Mouse (Mus musculus): ENCODE results near the gene Pced1b.

Gene Pced1b

DNA sequence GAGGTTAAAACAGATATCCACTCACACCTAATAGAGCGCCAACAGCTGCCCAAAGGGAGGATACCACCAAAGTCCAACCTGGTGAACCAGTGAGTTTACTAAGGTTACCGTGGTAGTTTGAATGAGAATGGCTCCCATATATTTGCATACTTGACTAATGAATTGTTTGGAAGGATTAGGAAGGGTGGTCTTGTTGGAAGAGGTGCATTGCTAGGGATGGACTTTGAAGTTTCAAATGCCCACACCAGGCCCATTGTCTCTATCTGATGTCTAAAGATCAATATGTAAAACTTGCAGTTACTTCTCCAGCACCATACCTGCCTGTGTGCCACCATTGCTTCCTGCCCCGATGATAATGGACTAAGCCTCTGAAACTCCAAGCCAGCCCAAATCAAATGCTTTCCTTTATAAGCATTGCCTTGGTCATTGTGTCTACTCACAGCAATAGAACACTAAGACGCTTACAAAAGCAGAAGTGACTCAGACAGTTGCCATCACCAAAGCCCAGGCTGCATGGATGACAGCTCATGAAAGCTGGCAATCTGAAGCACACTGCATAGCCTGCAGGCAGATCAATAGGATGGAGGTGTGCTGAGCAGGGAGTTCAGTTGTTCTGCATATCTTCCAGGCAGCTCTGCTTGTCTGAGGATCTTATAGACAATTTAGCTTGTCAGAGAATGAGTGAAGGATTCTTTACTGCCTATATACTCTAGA is 149.8 kb downstream of the Pced1b start:
- in situ Hi-C loops (cut with MseI, MboI), result no loop called here

DNA sequence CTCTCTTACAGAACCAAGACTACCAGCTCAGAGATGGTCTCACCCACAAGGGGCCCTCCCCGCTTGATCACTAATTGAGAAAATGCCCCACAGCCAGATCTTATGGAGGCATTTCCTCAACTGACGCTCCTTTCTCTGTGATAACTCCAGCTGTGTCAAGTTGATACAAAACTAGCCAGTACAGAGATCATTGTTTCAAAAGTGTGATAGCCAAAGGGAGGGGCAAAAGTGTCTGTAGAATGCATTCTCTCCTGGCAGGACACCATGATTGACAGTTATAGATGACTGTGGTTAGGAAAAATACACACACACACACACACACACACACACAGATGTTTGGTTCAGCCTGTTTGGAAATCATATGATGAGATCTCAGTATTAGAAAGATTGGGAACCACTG is 150.9 kb downstream of the Pced1b start:
- in situ Hi-C loops (cut with MseI, MboI), result no loop called here

DNA sequence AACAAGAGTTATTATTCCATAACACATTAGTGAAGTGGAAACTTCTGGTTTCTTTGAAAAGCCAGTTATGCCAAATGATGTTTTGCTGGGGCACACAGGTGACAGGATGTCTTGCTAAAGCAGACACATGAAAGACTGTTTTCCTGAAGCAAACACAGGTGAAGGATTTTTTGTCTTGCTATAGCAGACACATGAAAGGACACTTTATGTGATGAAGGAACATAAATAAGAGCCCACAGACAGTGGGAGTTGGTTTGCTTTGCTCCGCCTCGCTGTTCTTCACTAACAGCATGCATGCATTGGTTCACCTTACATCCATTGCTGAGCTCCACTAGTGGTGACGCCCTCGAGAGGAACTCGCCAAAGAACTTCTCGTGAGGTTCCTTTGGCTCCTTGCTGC is 154.0 kb downstream of the Pced1b start:
- in situ Hi-C loops (cut with MseI, MboI), result no loop called here

DNA sequence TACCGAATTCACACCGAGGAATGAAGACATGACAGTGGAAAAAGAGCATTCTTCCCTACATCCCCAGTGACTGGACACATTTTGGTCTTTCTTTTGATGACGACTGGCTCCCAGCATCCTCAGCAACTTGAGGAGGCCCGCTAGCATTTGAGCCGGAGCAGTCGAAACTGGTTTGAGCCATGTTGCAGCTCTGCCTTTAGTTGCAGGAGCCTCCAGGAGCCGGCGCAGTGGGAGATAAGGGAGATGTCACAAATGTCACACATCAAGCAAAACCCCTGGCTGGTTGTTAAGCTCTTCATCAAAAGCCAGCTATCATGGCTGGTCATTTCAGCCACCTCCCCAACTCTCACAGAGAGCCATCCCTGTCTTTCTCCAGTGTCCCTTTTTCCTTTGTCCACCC is 157.6 kb downstream of the Pced1b start:
- in situ Hi-C loops (cut with MseI, MboI), result no loop called here

DNA sequence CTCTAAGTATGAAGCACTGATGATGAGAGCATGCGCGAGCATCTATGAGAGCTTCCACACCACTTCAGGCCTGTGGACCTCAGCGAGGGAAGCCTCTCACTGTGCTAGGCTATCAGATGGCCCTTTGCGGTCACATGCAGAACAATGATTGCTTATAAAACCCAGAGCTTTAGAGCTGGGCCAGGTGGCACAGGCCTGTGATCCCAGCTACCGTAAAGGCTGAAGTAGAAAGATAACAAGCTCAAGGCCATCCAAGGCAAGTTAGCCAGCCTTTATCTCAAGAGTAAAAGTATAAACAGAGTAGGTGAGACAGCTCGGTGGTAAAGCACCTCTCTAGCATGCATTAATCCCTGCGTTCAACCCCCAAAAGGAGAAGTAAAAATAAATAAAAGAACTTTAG is 158.1 kb downstream of the Pced1b start:
- in situ Hi-C loops (cut with MseI, MboI), result no loop called here

DNA sequence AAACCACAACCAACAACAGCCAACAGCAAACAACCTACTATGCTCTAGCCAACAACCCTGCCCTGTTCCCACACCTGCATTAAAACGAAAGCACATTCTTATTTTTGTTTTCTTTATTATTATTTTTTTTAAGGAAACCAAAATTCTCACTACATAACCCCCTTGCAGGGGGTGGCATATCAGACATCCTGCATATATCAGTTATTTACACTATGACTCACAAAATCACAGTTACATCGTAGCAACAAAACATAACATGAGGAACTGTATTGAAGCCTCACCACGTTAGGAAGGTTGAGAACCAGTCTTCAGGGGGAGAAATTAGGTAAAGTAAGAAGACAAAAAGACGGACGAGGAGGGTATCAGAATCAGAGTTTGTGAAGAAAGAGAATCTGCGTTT is 159.2 kb downstream of the Pced1b start:
- in situ Hi-C loops (cut with MseI, MboI), result no loop called here

DNA sequence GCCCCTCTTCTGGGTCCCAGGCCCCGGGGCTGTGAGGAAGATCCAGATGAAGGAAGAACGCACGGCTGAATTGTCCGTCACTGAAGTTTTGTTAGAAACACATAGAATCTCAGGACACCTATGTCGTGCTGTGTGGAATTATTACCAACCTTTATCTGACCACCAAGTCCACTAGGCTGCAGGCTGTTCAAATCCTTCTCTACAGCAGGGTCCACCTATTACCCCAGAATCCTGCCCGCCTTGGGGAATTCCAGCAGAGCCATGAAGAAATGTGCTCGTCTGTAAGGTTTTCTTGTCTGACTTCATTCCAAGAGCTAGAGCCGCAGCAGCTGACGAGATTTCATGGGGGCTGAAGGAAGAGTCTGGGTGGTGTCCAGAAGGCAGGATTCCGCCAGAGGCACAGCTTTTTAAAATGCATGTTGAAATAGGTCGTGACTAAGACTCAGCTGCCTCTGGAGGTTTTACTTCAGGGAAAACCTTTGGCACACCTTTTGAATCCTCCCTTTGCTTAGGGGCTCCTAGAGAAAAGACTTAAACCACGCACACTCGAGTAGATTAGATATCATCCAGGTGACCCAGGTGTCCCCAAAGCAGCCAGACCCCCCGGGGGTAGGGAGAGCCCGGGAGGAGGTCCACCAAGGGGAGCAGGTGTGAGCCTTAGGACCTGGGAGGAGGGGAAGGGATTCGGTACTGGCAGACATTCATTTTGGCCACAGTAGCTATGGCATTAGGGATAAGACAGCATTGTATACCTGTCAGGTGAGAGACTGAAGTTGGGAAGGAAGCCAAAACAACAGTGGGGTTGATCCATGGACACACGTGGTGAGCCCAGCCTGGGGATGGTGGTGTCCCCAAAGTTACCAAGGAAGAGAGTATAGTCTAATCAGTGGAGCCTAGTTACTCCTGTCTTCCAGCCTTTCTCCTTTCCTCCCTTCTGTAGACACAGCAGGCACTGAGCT is 160.9 kb downstream of the Pced1b start:
- in situ Hi-C loops (cut with MseI, MboI), result no loop called here

DNA sequence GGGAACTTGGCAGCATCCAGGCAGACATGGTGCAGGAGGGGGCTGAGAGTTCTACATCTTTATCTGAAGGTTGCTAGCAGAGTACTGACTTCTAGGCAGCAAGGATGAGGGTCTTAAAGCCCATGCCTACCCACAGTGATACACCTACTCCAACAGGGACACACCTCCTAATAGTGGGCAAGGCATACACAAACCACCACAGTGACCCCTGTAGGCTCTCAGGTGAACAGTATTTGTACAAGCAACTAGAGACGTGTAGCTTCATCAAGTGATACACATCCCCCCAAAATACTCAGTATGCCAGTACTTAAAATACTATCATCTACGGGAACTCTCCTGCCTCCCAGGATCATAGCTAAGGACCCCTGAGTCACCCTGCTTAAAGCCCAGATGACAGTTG is 164.2 kb downstream of the Pced1b start:
- in situ Hi-C loops (cut with MseI, MboI), result no loop called here

DNA sequence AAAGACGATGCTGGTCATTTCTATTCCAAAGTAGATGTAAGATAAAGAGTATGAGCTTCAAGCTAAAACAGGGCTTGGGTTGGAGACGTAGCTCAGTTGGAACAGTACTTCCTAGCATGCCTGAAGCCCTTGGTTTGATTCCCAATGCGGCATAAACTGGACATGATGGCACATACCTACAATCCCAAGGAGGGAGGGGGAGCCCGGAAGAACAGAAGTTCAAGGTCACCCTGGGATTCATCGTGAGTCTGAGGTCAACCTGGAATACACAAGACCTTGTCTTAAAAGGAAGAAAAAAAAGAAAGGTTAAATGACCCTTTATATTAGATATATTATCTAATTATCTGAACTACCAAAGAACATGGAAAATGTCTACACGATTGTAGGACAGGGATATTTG is 164.8 kb downstream of the Pced1b start:
- in situ Hi-C loops (cut with MseI, MboI), result no loop called here

DNA sequence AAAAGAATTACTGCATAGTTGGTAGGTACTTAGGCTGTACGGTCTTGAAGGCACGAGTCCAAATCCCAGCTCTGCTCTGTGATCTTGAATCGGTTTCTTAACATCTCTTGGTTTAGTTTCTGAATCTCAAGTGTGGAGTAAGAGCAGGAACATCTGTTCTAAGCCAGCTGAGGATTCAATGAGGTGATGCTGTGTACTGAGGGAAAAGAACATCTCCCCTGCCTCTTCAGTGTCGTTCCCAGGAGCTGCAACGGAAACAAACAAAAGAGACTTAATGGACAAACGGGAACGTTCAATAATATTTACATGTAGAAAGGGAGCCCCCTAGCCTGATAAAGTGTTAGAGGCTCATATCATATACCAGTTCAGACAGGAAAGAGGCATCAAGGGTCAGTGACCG is 165.4 kb downstream of the Pced1b start:
- in situ Hi-C loops (cut with MseI, MboI), result no loop called here

DNA sequence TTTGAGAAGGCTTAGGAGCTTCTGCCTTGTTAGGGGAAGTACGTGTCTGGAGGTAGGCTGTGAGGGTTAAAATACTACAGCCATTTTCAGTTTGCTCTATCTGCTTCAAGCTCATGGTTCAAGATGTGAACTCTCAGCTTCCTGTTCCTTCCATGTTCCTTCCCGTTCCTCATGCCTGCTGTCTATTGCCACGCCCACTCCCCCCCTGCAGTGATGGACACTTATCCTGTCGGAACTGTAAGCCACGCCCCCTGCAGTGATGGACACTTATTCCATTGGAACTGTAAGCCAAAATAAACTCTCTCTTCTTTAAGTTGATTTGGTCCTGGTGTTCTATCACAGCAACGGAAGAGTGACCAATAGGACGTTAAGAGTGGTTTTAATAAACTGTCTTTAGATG is 166.0 kb downstream of the Pced1b start:
- in situ Hi-C loops (cut with MseI, MboI), result no loop called here

DNA sequence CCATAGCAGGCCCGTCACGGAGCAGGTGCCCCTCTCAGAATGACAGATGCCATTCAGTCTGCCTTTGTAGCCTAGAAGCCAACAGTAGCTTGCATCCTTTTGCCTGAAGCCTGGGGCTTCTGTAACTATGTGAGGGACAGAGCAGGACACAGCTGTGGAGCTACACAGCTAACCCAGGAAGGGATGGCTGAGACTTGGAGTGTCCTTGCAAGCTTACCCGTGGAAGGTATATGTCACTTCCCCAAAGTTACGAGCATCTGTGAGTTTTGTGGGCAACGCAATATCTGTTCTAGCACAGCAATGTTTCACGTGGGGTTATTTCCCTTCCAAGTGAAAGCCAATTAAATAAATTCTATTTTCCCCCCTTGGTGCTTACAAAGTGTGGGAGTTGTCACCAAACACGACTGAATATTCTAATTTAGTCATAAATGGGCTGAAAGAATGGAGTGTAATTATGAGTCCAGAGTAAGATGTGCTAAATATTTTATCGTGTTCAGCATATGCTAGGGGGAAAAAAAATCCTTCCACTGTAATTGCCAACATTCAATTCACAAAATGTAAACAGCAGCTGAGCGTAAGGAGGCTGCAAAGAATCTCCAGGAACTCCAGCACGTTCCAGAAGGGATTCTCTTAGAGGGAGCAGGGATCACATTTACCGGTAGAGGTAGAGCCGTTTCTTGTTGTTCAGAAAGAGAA is 168.0 kb downstream of the Pced1b start:
- in situ Hi-C loops (cut with MseI, MboI), result no loop called here

DNA sequence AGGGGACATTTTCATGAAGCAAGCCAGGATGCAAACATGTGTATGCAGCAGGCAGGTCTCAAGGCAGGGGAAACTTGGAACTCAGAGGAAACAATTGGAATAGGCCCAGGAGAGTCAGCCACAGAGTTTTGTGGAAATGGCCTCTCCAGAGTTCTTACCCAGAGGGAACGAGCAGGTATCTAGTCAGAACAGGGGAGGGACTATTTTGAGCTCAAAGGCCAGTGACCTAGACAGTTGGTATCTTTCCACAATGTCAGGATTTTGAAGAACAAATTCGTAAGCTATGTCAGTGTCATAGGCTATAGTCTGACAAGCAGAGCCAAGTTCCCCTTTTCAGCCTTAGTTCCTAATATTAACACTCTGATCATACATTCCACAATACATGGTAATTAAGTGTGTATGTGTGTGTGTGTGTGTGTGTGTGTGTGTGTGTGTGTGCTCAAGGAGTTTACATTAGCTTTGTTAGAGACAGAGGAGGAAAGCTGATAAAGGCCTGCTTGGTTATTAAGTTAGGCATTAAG is 168.6 kb downstream of the Pced1b start:
- in situ Hi-C loops (cut with MseI, MboI), result no loop called here

DNA sequence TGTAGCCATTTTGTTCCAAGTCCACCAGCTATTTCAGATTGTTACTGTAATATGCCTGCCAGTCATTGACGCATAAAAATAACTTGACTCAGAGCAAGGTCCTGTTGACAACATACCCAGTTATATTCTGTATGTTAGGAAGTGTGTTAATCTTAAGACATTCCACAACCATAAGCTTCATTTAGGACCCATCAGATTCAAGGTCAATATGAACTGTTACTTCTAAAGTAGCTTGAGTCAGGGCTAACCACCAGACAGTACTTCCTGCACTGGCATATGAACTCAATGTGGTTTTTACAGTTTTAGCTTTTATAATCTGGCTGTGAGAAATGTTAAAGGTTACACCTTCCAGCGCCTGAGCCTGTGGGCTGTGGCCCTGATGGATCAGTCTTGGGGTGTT is 173.4 kb downstream of the Pced1b start:
- in situ Hi-C loops (cut with MseI, MboI), result no loop called here

DNA sequence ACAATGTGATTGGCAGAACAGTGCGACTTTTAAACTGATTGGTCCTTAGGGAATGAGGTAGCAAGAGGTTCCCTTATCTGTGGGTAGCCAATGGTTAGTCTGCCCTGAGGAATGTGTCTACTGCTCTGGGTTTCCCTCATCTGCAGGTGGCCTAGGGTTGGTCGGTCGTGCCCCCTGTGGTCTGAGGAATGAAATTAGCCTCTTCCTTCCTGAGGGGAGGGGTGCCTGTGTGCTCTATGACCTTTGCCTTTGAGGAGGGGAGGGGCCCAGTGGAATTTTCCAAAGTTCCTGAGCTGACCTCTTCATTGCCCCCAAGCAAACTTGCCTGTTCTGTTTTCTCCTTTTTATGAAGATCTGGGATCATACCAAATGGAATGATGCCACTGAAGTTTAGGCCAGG is 174.6 kb downstream of the Pced1b start:
- in situ Hi-C loops (cut with MseI, MboI), result no loop called here

DNA sequence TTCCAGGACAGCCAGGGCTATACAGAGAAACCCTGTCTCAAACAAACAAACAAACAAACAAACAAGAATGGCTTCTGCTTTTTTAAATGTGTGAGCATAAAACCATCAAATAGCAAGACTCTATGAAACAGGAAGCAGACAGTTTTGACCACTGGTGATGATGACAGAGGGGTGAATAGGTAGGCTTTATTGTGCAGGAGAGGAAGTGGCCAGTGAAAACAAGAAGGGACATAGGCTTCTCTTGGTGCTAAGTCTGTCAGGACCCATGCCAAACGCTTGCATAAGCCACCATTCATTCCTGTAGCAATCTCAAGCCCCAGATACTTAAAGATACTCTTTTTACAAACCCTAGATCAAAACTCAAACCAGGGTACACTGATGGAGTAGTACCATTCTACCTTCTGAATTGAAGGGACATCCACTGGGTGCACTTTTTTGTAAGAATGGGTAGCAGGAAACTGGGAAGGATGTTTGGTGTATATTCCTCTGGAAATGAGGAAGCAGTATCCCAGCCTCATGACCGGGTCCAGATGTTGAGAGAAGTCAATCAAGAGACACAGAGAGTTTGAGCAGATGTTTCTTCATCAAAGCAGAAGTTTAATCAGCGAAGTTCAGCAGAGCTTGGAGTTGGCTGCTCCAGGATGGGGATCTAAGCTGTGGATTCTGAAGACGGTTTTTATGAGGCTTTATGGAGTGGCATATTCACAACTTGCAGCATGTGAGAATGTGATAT is 175.5 kb downstream of the Pced1b start:
- in situ Hi-C loops (cut with MseI, MboI), result no loop called here

DNA sequence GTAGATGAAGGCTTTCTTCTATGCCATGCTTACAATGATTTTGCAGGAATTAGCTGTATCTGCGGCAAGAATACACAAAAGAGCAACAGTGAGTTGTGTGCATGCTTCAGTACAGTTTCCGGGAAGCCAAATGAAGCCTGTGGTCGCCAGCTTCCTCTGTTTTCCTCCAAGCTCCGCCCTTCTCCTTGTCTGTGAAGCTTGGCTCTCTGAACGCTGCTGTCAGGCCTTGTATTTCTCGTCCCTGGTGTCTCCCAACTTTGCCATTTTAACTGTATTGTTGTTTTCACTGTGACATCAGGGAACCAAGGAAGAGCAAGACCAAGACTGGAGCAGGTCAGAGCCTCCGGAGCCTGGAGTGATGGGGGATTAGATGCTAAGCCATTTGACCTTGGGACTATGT is 177.5 kb downstream of the Pced1b start:
- in situ Hi-C loops (cut with MseI, MboI), result no loop called here

DNA sequence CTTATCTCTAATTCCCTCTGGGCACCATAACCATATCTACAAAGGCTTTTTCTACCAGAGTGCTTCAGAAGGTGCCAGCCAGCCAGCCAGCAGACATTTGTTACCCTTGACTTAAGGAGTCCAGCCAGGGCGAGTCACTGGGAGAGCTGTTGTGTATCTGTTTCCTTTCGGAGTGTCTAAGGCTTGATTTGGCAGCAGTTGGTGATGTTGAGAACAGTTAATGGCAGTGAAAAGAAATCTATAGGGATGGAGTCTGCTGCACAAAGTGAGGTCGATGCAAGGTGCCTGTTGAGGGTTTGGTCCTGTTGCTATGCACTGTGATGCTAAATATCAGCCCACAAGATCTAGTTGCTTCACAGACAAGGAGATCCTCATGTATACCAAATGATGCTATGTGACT is 178.1 kb downstream of the Pced1b start:
- in situ Hi-C loops (cut with MseI, MboI), result no loop called here

DNA sequence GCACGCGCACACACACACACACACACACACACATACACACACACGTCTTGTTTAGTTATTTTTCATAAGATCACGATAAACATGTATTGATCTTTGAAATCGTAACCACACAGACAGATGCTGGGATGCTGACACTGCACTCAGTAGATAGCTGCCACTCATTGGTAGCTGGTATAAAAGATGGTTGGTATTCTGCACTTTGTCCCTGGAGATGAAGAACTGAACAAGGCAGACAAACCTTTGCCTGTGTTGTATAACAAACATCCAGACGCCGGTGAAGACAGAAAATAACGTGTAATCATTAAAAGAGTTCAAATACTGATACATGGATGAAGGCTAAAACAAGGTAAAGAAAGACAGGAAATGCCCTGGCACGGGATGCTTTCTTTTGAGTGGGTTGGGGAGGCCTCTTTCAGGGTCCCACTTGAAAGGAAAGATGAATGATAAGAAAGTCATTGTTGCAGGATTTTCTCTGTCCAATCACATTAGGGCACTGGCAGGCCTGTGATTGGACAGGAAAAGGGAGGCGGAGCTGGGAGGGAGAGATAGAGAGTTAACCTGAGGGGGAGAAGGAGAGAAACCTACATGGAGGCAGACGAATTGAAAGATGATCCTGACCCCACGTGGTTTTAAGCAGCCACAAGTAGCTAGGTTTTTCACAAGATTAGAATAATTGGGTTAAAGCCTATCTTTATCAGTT is 182.4 kb downstream of the Pced1b start:
- in situ Hi-C loops (cut with MseI, MboI), result no loop called here

DNA sequence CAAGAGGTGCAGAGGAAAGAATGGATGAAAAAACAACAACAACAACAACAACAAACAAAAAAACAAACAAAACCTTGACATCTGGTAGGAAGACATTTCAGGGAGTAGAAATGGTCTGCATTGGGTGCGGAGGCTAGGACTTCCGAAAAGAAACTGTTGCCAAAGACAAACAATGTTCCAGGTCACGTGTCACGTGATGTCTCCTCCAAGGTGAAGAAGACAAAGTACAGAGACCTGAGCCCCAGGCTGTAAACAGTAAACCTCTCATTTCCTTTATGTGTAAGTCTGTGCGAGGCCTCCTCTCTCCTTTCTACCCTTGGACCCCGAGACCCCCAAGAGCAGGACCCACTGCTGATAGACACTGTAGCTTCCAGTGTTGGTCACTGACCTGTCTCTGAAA is 184.6 kb downstream of the Pced1b start:
- in situ Hi-C loops (cut with MseI, MboI), result no loop called here

DNA sequence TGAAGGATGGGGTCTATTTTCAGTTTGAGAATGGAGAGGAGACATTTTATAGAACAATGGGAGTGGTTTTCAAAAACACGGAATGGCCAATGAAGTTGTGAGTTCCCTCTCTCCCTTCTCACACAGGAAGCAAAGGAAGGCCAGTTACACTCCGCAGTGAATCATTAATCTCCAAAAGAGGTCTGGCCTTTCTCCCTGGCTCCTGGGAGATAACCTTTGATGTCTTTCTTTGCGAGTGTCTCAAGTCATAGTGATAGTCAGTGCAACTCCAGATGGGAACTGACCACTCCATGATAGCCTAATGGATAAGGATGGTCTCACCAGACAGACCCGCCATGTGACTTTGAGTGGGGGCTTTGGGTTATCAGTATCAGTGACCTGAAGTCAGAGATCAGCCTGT is 185.3 kb downstream of the Pced1b start:
- in situ Hi-C loops (cut with MseI, MboI), result no loop called here
